Mouse (Mus musculus) ES-E14 (cell line): ENCODE measurements at regions not wholly inside any gene's neighbourhood (a gene's known extent, or its start where the extent isn't known, plus 50 kb on each side); places are given as distances from the start of the nearest gene placed in this dataset.

Experiments
- HCFC1 ChIP-seq: IDR thresholded peaks from 2 replicates; pipeline ENCODE4 v1.6.1; 2012; ENCODE audit warnings: low read length, inconsistent platforms, borderline replicate concordance; ENCODE audit not compliant: insufficient read depth
- MAFK ChIP-seq: IDR thresholded peaks from 2 replicates; pipeline ENCODE4 v1.6.1; 2014; ENCODE audit warnings: mild to moderate bottlenecking, low read depth, low read length, inconsistent platforms; ENCODE audit not compliant: insufficient read depth
- ZC3H11A ChIP-seq: IDR thresholded peaks from 2 replicates; pipeline ENCODE4 v1.6.1; 2012; ENCODE audit warnings: low read depth, mild to moderate bottlenecking, inconsistent platforms, low read length, borderline replicate concordance

GRCm38 (mm10) chr16:95902177-95902576 lies 88.6 kb downstream of the Psmg1 start:
- TF ChIP-seq HCFC1 (no peak), MAFK (no peak), ZC3H11A (no peak)
